Mouse (Mus musculus) NIH3T3 (cell line): ENCODE results near the gene Rora.
A peak's percentile ranks its signal among the peaks of the same experiment; 100 is the strongest.

Experiments used
- DNase-seq: peaks from one replicate; pipeline ENCODE4 v3.0.0-alpha.2; 2012; ENCODE audit warnings: low read depth

Gene Rora

GRCm38 (mm10) chr9:69229935-69230334 is 576.3 kb downstream of the Rora start:
- no peak for DNase-seq

- no peak for DNase-seq
Measured at GRCm38 (mm10) chr9:69234526-69234925, 580.9 kb downstream of the Rora start.

- no peak for DNase-seq
Measured at GRCm38 (mm10) chr9:69237316-69237715, 583.7 kb downstream of the Rora start.

GRCm38 (mm10) chr9:69242538-69242937 is 589.0 kb downstream of the Rora start:
- no peak for DNase-seq

- no peak for DNase-seq
Measured at GRCm38 (mm10) chr9:69243626-69244025, 590.0 kb downstream of the Rora start.

- DNase-seq = no peak
Measured at GRCm38 (mm10) chr9:69246225-69246624, 592.6 kb downstream of the Rora start.

- DNase-seq = no peak
Measured at GRCm38 (mm10) chr9:69249586-69249985, 596.0 kb downstream of the Rora start.

GRCm38 (mm10) chr9:69250326-69250725 is 596.7 kb downstream of the Rora start:
- DNase-seq = no peak

- no peak for DNase-seq
Measured at GRCm38 (mm10) chr9:69258506-69258905, 604.9 kb downstream of the Rora start.

GRCm38 (mm10) chr9:69259382-69259781 is 605.8 kb downstream of the Rora start:
- peak; percentile 2 for DNase-seq

- DNase-seq = no peak
Measured at GRCm38 (mm10) chr9:69265151-69265550, 611.6 kb downstream of the Rora start.

- no peak for DNase-seq
Measured at GRCm38 (mm10) chr9:69270374-69270773, 616.8 kb downstream of the Rora start.

- no peak for DNase-seq
Measured at GRCm38 (mm10) chr9:69270931-69271330, 617.3 kb downstream of the Rora start.

- no peak for DNase-seq
Measured at GRCm38 (mm10) chr9:69272884-69273283, 619.3 kb downstream of the Rora start.

- peak; percentile 10 for DNase-seq
Measured at GRCm38 (mm10) chr9:69274766-69275485, 621.3 kb downstream of the Rora start.

GRCm38 (mm10) chr9:69277256-69277655 is 623.7 kb downstream of the Rora start:
- no peak for DNase-seq

- no peak for DNase-seq
Measured at GRCm38 (mm10) chr9:69285011-69285410, 631.4 kb downstream of the Rora start.

GRCm38 (mm10) chr9:69288113-69288512 is 634.5 kb downstream of the Rora start:
- DNase-seq = no peak

GRCm38 (mm10) chr9:69288586-69288985 is 635.0 kb downstream of the Rora start:
- DNase-seq = no peak

GRCm38 (mm10) chr9:69289056-69290017 is 635.8 kb downstream of the Rora start:
- DNase-seq = peak; percentile 74

- DNase-seq = peak; percentile 15
Measured at GRCm38 (mm10) chr9:69290018-69290880, 636.7 kb downstream of the Rora start.

- DNase-seq = no peak
Measured at GRCm38 (mm10) chr9:69290881-69291450, 637.4 kb downstream of the Rora start.
